Mouse (Mus musculus) subcutaneous adipose tissue, adult 2 months (tissue): Measurements from ENCODE around the gene Camta2. TPM values are rescaled to one million over a fixed set of nuclear protein-coding genes. Genes with fewer than 3 reads are reported as not detected.

Source experiments
- polyA plus RNA-seq: library from polyadenylated mRNA; depleted of rRNA; stranded (reverse); fragments of >200 nt; gene quantifications from 2 replicates; pipeline ENCODE4 v1.2.3, GENCODE M21; 2012; ENCODE audit warnings: low replicate concordance; rRNA removed

The Camta2 gene
- 32.0 and 38.5 TPM in 2 replicates for polyA plus RNA-seq

GRCm38 (mm10) chr11:70687601-70688199 is at the start of gene Camta2:
Gene Camta2 (minus strand): TSS chr11:70688105.

GRCm38 (mm10) chr11:70699722-70700556 is 12.0 kb upstream of the Camta2 start, which contains the start of the genes Inca1 and Kif1c:
Gene Inca1 (minus strand): TSS chr11:70700155.
Gene Kif1c (plus strand): TSS chr11:70700548.

GRCm38 (mm10) chr11:70668771-70669505 is 19.0 kb downstream of the Camta2 start, which contains the start of gene Spag7:
Gene Spag7 (minus strand): TSS chr11:70669416.

GRCm38 (mm10) chr11:70656964-70657363 is 30.9 kb downstream of the Camta2 start, which contains the start of gene Eno3:
Gene Eno3 (plus strand): TSS chr11:70657202.

GRCm38 (mm10) chr11:70654198-70654922 is 33.5 kb downstream of the Camta2 start, which contains the start of gene Pfn1:
Gene Pfn1 (minus strand): TSS chr11:70654644.

GRCm38 (mm10) chr11:70646691-70647650 is 40.9 kb downstream of the Camta2 start, which contains the start of the genes Rnf167 and Slc25a11:
Gene Rnf167 (plus strand): TSS chr11:70647235.
Gene Slc25a11 (minus strand): TSS chr11:70647479.

GRCm38 (mm10) chr11:70638714-70639278 is 49.1 kb downstream of the Camta2 start, which contains the start of gene Gp1ba:
Gene Gp1ba (plus strand): TSS chr11:70639122.

Other genes with a start within 250 kb of the Camta2 start
- gene Med11, start 236.2 kb downstream of the Camta2 start, polyA plus RNA-seq, result 25.2 and 25.9 TPM in 2 replicates
- 6.1 and 13.8 TPM in 2 replicates for gene Zmynd15, start 228.7 kb downstream of the Camta2 start, polyA plus RNA-seq
- 22.2 and 63.5 TPM in 2 replicates for gene Cxcl16, start 228.1 kb downstream of the Camta2 start, polyA plus RNA-seq
- gene Tm4sf5, start 182.9 kb downstream of the Camta2 start, polyA plus RNA-seq, result 0.99 and 1.3 TPM in 2 replicates
- gene Vmo1, start 173.5 kb downstream of the Camta2 start, polyA plus RNA-seq, result 0.34 and 0.57 TPM in 2 replicates
- 0.51 TPM in 1 of 2 replicates, not detected in the other for gene Gltpd2, start 168.9 kb downstream of the Camta2 start, polyA plus RNA-seq
- gene Psmb6, start 162.7 kb downstream of the Camta2 start, polyA plus RNA-seq, result 334 and 427 TPM in 2 replicates
- not detected in 2 replicates for gene Gm40193, start 155.2 kb downstream of the Camta2 start, polyA plus RNA-seq
- 41.2 and 46.2 TPM in 2 replicates for gene Pld2, start 148.0 kb downstream of the Camta2 start, polyA plus RNA-seq
- gene Mink1, start 125.2 kb downstream of the Camta2 start, polyA plus RNA-seq, result 57.5 and 70.6 TPM in 2 replicates
- not detected in 2 replicates for gene 4930544D05Rik, start 72.3 kb downstream of the Camta2 start, polyA plus RNA-seq
- gene Chrne, start 68.9 kb downstream of the Camta2 start, polyA plus RNA-seq, result 0.18 and 0.30 TPM in 2 replicates
- not detected in 2 replicates for gene Gp1ba, start 49.0 kb downstream of the Camta2 start, polyA plus RNA-seq
- 99.1 and 107 TPM in 2 replicates for gene Rnf167, start 40.9 kb downstream of the Camta2 start, polyA plus RNA-seq
- gene Slc25a11, start 40.6 kb downstream of the Camta2 start, polyA plus RNA-seq, result 138 and 142 TPM in 2 replicates
- 915 and 1,415 TPM in 2 replicates for gene Pfn1, start 33.5 kb downstream of the Camta2 start, polyA plus RNA-seq
- 12.2 and 21.2 TPM in 2 replicates for gene Eno3, start 30.9 kb downstream of the Camta2 start, polyA plus RNA-seq
- gene Spag7, start 18.7 kb downstream of the Camta2 start, polyA plus RNA-seq, result 44.8 and 49.6 TPM in 2 replicates
- gene Inca1, start 12.1 kb upstream of the Camta2 start, polyA plus RNA-seq, result 10.2 and 25.4 TPM in 2 replicates
- gene Kif1c, start 12.4 kb upstream of the Camta2 start, polyA plus RNA-seq, result 94.0 and 111 TPM in 2 replicates
- 2.4 and 3.5 TPM in 2 replicates for gene Zfp3, start 76.1 kb upstream of the Camta2 start, polyA plus RNA-seq
- 0.72 and 2.6 TPM in 2 replicates for gene Scimp, start 124.5 kb upstream of the Camta2 start, polyA plus RNA-seq
- 4.6 and 5.5 TPM in 2 replicates for gene Rabep1, start 156.7 kb upstream of the Camta2 start, polyA plus RNA-seq